Mouse (Mus musculus) liver, postnatal 0 days (tissue): ENCODE results near the gene Ptk6.
A peak's percentile ranks its signal among the peaks of the same experiment; 100 is the strongest.

Experiments used
- CTCF ChIP-seq: sonication (generic); IDR thresholded peaks from 2 replicates; pipeline ENCODE4 v1.5.1; 2016; ENCODE audit warnings: antibody characterized with exemption, low read depth
- EP300 ChIP-seq: IDR thresholded peaks from 2 replicates; pipeline ENCODE4 v1.6.1; 2016; ENCODE audit warnings: antibody characterized with exemption, low read depth, mild to moderate bottlenecking

DNA sequence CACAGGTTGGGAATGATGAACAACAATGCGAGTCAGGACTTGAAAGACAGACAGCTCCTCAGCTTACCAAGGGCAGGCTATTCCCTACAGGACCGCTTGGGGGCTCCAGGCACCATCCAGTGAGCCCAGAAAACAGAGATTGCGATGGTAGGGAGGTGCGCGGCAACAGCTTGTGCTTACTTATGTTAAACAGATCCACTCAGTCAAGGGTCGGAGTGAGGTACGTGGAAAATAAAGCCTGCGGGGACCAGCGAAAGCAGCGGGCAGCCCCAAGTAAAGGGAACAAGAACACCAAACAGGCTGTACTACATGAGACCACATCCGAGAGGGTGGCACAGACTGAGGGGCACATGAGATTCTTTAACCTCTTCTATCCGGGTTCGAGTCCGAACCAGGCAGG lies 16.0 kb downstream of the Ptk6 start:
- TF ChIP-seq CTCF (peak; percentile 99), EP300 (no peak)
